Mouse (Mus musculus) urinary bladder, postnatal 14 days (tissue): ENCODE results near the gene Mettl18.
A peak's percentile ranks its signal among the peaks of the same experiment; 100 is the strongest.
"Not testable (repeated sequence)": the region's sequence is repeated elsewhere in the genome, so short reads cannot be mapped to it uniquely, and the experiment has no call there.

Source experiments
- DNase-seq: peaks from one replicate; pipeline ENCODE4 v3.0.0; 2021; ENCODE audit warnings: low spot score

Mettl18 gene

GRCm38 (mm10) chr1:163994721-163995608 lies at the start of gene Mettl18, which contains the start of gene BC055324:
Gene Mettl18, plus strand, starts transcription at chr1:163994889.
Gene BC055324, minus strand, starts transcription at chr1:163994796.
- peak; percentile 90 for DNase-seq

- no peak for DNase-seq
Measured at GRCm38 (mm10) chr1:163953396-163953795, 41.3 kb upstream of the Mettl18 start.

GRCm38 (mm10) chr1:163958036-163958435 lies 36.7 kb upstream of the Mettl18 start:
- DNase-seq: no peak

GRCm38 (mm10) chr1:163964008-163964689 lies 30.5 kb upstream of the Mettl18 start:
- no peak for DNase-seq

- no peak for DNase-seq
Measured at GRCm38 (mm10) chr1:163974471-163974870, 20.2 kb upstream of the Mettl18 start.

- no peak for DNase-seq
Measured at GRCm38 (mm10) chr1:163975088-163975487, 19.6 kb upstream of the Mettl18 start.

- no peak for DNase-seq
Measured at GRCm38 (mm10) chr1:163976515-163976914, 18.2 kb upstream of the Mettl18 start.

- DNase-seq: no peak
Measured at GRCm38 (mm10) chr1:163992371-163992770, 2.3 kb upstream of the Mettl18 start.

- DNase-seq: no peak
Measured at GRCm38 (mm10) chr1:163994173-163994720, 442 bp upstream of the Mettl18 start.

- DNase-seq: no peak
Measured at GRCm38 (mm10) chr1:163995609-163995913, 872 bp downstream of the Mettl18 start.

- DNase-seq: no peak
Measured at GRCm38 (mm10) chr1:164001831-164002452, 7.3 kb downstream of the Mettl18 start.

GRCm38 (mm10) chr1:164004311-164004710 lies 9.6 kb downstream of the Mettl18 start:
- DNase-seq: no peak

GRCm38 (mm10) chr1:164009235-164009634 lies 14.5 kb downstream of the Mettl18 start:
- DNase-seq: peak; percentile 26

GRCm38 (mm10) chr1:164014616-164015015 lies 19.9 kb downstream of the Mettl18 start:
- no peak for DNase-seq

GRCm38 (mm10) chr1:164018221-164018896 lies 23.7 kb downstream of the Mettl18 start:
- no peak for DNase-seq

GRCm38 (mm10) chr1:164019789-164020188 lies 25.1 kb downstream of the Mettl18 start:
- no peak for DNase-seq

- not testable (repeated sequence) for DNase-seq
Measured at GRCm38 (mm10) chr1:164020746-164021145, 26.1 kb downstream of the Mettl18 start.

- DNase-seq: not testable (repeated sequence)
Measured at GRCm38 (mm10) chr1:164022106-164022505, 27.4 kb downstream of the Mettl18 start.

GRCm38 (mm10) chr1:164025685-164026084 lies 31.0 kb downstream of the Mettl18 start:
- DNase-seq: no peak

- peak; percentile 12 for DNase-seq
Measured at GRCm38 (mm10) chr1:164027416-164027815, 32.7 kb downstream of the Mettl18 start.

- DNase-seq: no peak
Measured at GRCm38 (mm10) chr1:164040385-164041135, 45.9 kb downstream of the Mettl18 start.
